Mouse (Mus musculus) C2C12 (cell line): Measurements from ENCODE around the gene Mavs.

ENCODE experiments used
- CTCF ChIP-seq: IDR thresholded peaks from one replicate; pipeline ENCODE4 v1.5.1; 2011; ENCODE audit not compliant: control insufficient read depth, insufficient read depth, insufficient read length
- USF1 ChIP-seq: IDR thresholded peaks from one replicate; pipeline ENCODE4 v1.6.1; 2011; ENCODE audit warnings: low read depth, mild to moderate bottlenecking, control low read depth, moderate library complexity

- no peak for TF ChIP-seq CTCF
- no peak for TF ChIP-seq USF1
These were observed 29.9 kb upstream of the Mavs start for GRCm38 (mm10) chr2:131203816-131204409.
